Mouse (Mus musculus) G1E (cell line): ENCODE measurements around the gene Eme2.

ENCODE experiments used
- CTCF ChIP-seq: IDR thresholded peaks from 2 replicates; pipeline ENCODE4 v1.5.1; 2012; ENCODE audit warnings: low read depth, low read length, inconsistent platforms, mixed read lengths
- GATA1 ChIP-seq: IDR thresholded peaks from 2 replicates; pipeline ENCODE4 v1.6.1; 2012; ENCODE audit warnings: borderline replicate concordance, low read length, inconsistent platforms, mixed read lengths
- GATA2 ChIP-seq: IDR thresholded peaks from 2 replicates; pipeline ENCODE4 v1.6.1; 2012; ENCODE audit warnings: low read depth, low read length, inconsistent platforms, borderline replicate concordance
- POLR2AphosphoS5 ChIP-seq: IDR thresholded peaks from 2 replicates; pipeline ENCODE4 v1.6.1; 2012; ENCODE audit warnings: low read depth, low read length, inconsistent platforms; ENCODE audit not compliant: insufficient replicate concordance
- TAL1 ChIP-seq: conservative IDR thresholded peaks from 2 replicates; pipeline ENCODE4 v1.6.1; 2012; ENCODE audit warnings: low read depth, low read length, inconsistent platforms, mixed read lengths

DNA sequence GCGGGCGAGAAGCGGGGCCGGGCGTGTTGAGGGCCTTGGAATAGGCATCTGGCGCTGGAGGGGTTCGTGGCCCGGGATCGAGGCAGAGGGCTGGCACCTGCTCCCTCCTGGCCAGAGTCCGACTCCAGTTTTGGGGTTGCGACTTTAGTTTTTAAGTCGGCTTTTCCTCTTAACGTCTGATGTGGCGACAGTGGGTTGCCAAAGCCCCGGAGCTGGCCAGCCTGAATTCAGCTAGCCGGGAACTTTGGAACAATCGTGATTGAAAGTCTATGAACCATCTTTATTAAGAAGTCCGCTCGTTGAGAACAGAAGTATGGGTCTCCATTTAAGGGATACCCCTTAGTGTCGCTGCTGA, 44.1 kb downstream of the Eme2 start:
- no peak for TF ChIP-seq CTCF
- TF ChIP-seq GATA1, result no peak
- TF ChIP-seq POLR2AphosphoS5, result no peak
- no peak for TF ChIP-seq TAL1
- TF ChIP-seq GATA2, result no peak
